Mouse (Mus musculus) midbrain, embryonic 15.5 days (tissue): ENCODE results near the gene Plekhg3. TPM values are rescaled to one million over a fixed set of nuclear protein-coding genes. Genes with fewer than 3 reads are reported as not detected.
A peak's percentile ranks its signal among the peaks of the same experiment; 100 is the strongest.

Source experiments
- ATAC-seq: fragments of 200-750 bp; cut with Nextera tagmentation; replicated peaks from 2 replicates; pipeline ENCODE4 v1.8.0; 2017; ENCODE audit warnings: moderate TSS enrichment
- H3K27ac ChIP-seq: fragments of 300-500 bp; sonication (generic); 2 replicates; pipeline ENCODE4 v1.5.1; 2015; ENCODE audit warnings: mild to moderate bottlenecking, inconsistent platforms
- H3K27me3 ChIP-seq: fragments of 300-500 bp; sonication (generic); replicated peaks from 2 replicates; pipeline ENCODE4 v1.6.1; 2015; ENCODE audit warnings: inconsistent platforms
- H3K36me3 ChIP-seq: fragments of 300-500 bp; sonication (generic); replicated peaks from 2 replicates; pipeline ENCODE4 v1.6.1; 2015; ENCODE audit warnings: inconsistent platforms
- H3K4me1 ChIP-seq: fragments of 300-500 bp; sonication (generic); 2 replicates; pipeline ENCODE4 v1.6.1; 2015; ENCODE audit warnings: inconsistent platforms
- H3K4me2 ChIP-seq: fragments of 300-500 bp; sonication (generic); 2 replicates; pipeline ENCODE4 v1.6.1; 2015; ENCODE audit warnings: inconsistent platforms, mild to moderate bottlenecking, moderate library complexity
- H3K4me3 ChIP-seq: fragments of 300-500 bp; sonication (generic); 2 replicates; pipeline ENCODE4 v1.5.1; 2015; ENCODE audit warnings: mild to moderate bottlenecking, inconsistent platforms
- H3K9ac ChIP-seq: fragments of 300-500 bp; sonication (generic); 2 replicates; pipeline ENCODE4 v1.6.1; 2015; ENCODE audit warnings: mild to moderate bottlenecking, inconsistent platforms
- H3K9me3 ChIP-seq: fragments of 300-500 bp; sonication (generic); 2 replicates; pipeline ENCODE4 v1.6.1; 2016; ENCODE audit warnings: inconsistent platforms
- WGBS: fragments of 180-500 bp; shearing (Covaris S2); methylation state at CpG from one replicate; pipeline ENCODE4 v1.1.7; 2015; ENCODE audit warnings: mixed read lengths; 5-methylcytosine and 5-hydroxymethylcytosine counted together
- polyA plus RNA-seq: library from polyadenylated mRNA; unstranded; fragments of >200 nt; fragmentation: Nextera tagmentation; extraction: Ambion mirVana; gene quantifications from 2 replicates; pipeline ENCODE4 v1.2.1, GENCODE M21; 2015

Plekhg3 gene
- polyA plus RNA-seq, 1 experiment from 2014 or later, result 1.4 TPM

- WGBS, result 93% methylated on average over 2 of the region's 2 CpGs
- H3K9ac ChIP-seq, result no peak overlapping the region
- H3K4me1 ChIP-seq, result no peaks in the 10 kb centered on the region
- H3K36me3 ChIP-seq, result no peaks in the 10 kb centered on the region
- H3K4me2 ChIP-seq, result no peak overlapping the region
- H3K4me3 ChIP-seq, result no peak overlapping the region
- no peaks in the 10 kb centered on the region for H3K27me3 ChIP-seq
- no peak overlapping the region for H3K27ac ChIP-seq
- ATAC-seq, result no peak
- H3K9me3 ChIP-seq, result no peaks in the 10 kb centered on the region
Observed at GRCm38 (mm10) chr12:76578465-76578864, 47.8 kb downstream of the Plekhg3 start.

DNA sequence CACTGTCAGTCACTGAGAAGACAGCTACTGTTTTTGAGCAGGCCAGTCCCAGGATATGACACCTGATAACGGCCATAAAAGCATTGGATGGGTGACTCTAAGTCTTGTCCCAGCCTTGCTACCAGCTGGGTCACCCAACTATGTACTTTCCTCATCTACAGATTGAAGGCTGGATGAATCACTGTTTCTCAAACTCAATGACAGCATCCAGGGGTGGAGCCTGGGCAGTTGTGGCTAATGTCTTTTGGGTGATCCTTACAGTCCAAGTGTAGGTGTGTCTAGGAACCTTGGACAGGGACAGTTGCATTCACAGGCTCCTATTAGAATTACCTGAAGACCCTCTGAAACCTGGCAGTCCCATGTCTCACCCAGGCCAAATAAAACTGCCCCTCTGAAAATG is 49.1 kb downstream of the Plekhg3 start:
- no peak for ATAC-seq
- Histone ChIP-seq H3K4me3 (no peak overlapping the region), H3K9me3 (no peaks in the 10 kb centered on the region), H3K27me3 (no peaks in the 10 kb centered on the region), H3K4me2 (no peak overlapping the region), H3K9ac (no peak overlapping the region), H3K27ac (no peak overlapping the region), H3K36me3 (no peaks in the 10 kb centered on the region), H3K4me1 (no peaks in the 10 kb centered on the region)
- WGBS, result 100% methylated on average over 1 of the region's 1 CpGs

DNA sequence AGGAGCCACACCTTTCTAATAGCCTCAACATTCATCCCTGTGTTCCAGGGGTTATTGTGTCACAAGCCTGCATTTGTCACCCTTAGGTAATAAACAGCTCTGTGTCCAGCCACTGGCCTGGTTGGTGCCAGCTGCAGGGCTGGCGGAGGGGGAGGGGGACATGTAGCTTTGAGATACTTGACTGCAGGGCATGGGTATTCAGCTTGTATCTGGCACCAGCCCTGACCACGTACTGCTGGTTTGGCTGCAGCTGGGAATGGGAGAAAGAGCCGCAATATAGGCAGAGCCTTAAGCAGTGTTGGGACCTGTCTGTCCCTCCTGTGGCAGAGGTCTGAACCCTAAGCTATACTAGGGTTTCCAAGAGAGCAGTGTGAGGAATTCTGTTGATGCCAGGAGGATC is 51.4 kb downstream of the Plekhg3 start:
- Histone ChIP-seq H3K27me3 (no peaks in the 10 kb centered on the region), H3K4me3 (no peak overlapping the region), H3K27ac (no peak overlapping the region), H3K4me1 (no peaks in the 10 kb centered on the region), H3K9ac (no peak overlapping the region), H3K9me3 (no peaks in the 10 kb centered on the region), H3K36me3 (no peaks in the 10 kb centered on the region), H3K4me2 (no peak overlapping the region)
- no peak for ATAC-seq
- 78% methylated on average over 3 of the region's 3 CpGs for WGBS

DNA sequence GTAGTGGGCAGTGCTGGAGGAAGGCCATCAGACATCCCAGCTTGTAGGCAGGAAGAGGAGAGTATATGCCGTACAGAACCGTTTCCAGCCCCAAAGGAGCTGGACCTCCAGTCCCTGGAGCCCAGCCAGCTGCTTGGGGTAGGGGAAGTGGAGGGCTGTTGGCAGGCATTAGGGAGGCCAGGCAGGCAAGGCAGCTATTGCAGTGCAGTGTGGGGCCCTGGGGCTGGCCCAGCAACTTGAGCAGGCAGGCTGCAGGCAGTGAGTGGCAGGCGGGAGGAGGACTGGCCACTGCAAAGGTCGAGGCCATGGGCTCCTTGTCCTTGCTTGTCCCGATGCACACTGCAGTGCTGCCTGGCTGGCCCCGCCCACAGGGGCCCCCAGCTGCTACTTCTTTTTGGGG is 52.1 kb downstream of the Plekhg3 start:
- 0 out of 2 replicates have a peak, but pooled peaks have one; percentile 50 for ATAC-seq
- 25% methylated on average over 6 of the region's 6 CpGs for WGBS
- no peak overlapping the region for H3K9ac ChIP-seq

GRCm38 (mm10) chr12:76583454-76583853 is 52.8 kb downstream of the Plekhg3 start:
- H3K9me3 ChIP-seq, result no peaks in the 10 kb centered on the region
- H3K36me3 ChIP-seq, result no peaks in the 10 kb centered on the region
- H3K9ac ChIP-seq, result no peak overlapping the region
- no peak overlapping the region for H3K4me3 ChIP-seq
- no peaks in the 10 kb centered on the region for H3K27me3 ChIP-seq
- no peak overlapping the region for H3K4me2 ChIP-seq
- no peaks in the 10 kb centered on the region for H3K4me1 ChIP-seq
- 86% methylated on average over 7 of the region's 7 CpGs for WGBS
- no peak for ATAC-seq
- H3K27ac ChIP-seq, result no peak overlapping the region

More for the DNA sequence above, 52.1 kb downstream of the Plekhg3 start:
- Histone ChIP-seq H3K9me3 (no peaks in the 10 kb centered on the region), H3K27me3 (no peaks in the 10 kb centered on the region), H3K4me2 (no peak overlapping the region), H3K27ac (no peak overlapping the region), H3K4me3 (no peak overlapping the region), H3K36me3 (no peaks in the 10 kb centered on the region), H3K4me1 (no peaks in the 10 kb centered on the region)

- ATAC-seq, result no peak
- Histone ChIP-seq H3K9me3 (no peaks in the 10 kb centered on the region), H3K27ac (no peak overlapping the region)
Observed at GRCm38 (mm10) chr12:76585028-76585427, 54.3 kb downstream of the Plekhg3 start.

DNA sequence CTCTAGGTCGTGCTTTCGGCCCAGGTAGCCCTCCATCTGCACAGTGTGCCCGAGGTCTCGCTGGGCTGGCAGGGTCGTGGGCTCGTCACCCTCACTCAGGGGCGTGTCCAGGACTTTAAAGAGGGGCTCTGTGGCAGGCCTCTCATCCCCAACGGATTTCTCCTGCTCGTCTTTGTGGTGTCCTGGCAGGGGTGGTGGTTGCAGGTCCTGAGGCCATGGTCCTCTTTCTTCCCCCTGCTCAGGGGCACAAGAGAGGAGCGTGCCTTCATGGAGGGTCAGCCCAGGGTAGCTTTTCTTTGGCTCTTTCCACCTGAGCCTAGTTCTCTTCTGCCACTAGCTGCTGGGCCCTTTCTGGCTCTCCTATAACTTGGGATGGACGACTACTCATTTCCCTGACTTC is 56.7 kb downstream of the Plekhg3 start:
- no peak overlapping the region for H3K27ac ChIP-seq
- H3K9me3 ChIP-seq, result no peaks in the 10 kb centered on the region
- 64% methylated on average over 11 of the region's 11 CpGs for WGBS
- H3K9ac ChIP-seq, result no peak overlapping the region
- no peak overlapping the region for H3K4me3 ChIP-seq
- no peaks in the 10 kb centered on the region for H3K36me3 ChIP-seq
- no peaks in the 10 kb centered on the region for H3K4me1 ChIP-seq
- no peaks in the 10 kb centered on the region for H3K27me3 ChIP-seq
- H3K4me2 ChIP-seq, result no peak overlapping the region
- ATAC-seq, result no peak

More at GRCm38 (mm10) chr12:76585028-76585427, 54.3 kb downstream of the Plekhg3 start:
- H3K27me3 ChIP-seq, result no peaks in the 10 kb centered on the region
- H3K4me1 ChIP-seq, result no peaks in the 10 kb centered on the region
- no peak overlapping the region for H3K4me3 ChIP-seq
- H3K4me2 ChIP-seq, result no peak overlapping the region
- no peak overlapping the region for H3K9ac ChIP-seq
- no peaks in the 10 kb centered on the region for H3K36me3 ChIP-seq

DNA sequence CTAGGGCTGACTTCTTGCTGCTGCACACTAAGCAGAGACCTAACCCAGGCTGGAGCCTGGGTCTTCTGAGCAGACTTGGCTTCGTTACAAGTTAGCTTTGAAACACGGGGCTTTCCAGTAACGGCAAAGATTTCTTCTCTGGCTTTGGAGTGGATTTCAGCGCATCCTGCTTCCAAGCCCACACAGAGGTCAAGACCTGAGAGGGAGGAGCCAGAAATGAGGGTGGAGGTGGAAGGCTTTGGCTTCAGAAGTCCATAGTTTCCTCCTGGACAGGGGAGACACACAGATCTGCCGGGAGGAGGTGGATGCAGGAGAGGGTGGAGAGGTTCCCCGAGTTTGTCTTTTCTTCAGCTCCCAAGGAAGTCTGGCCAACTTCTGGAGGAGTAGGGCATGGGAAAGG is 58.8 kb downstream of the Plekhg3 start:
- no peak overlapping the region for H3K9ac ChIP-seq
- no peak overlapping the region for H3K4me3 ChIP-seq
- H3K4me2 ChIP-seq, result no peak overlapping the region
- no peak overlapping the region for H3K27ac ChIP-seq
- H3K36me3 ChIP-seq, result no peaks in the 10 kb centered on the region
- no peaks in the 10 kb centered on the region for H3K9me3 ChIP-seq
- peaks cover 6% of the 10 kb centered on the region; the same call in 1 of the 2 replicates for H3K4me1 ChIP-seq
- WGBS, result 77% methylated on average over 6 of the region's 6 CpGs
- ATAC-seq, result no peak
- H3K27me3 ChIP-seq, result no peaks in the 10 kb centered on the region

DNA sequence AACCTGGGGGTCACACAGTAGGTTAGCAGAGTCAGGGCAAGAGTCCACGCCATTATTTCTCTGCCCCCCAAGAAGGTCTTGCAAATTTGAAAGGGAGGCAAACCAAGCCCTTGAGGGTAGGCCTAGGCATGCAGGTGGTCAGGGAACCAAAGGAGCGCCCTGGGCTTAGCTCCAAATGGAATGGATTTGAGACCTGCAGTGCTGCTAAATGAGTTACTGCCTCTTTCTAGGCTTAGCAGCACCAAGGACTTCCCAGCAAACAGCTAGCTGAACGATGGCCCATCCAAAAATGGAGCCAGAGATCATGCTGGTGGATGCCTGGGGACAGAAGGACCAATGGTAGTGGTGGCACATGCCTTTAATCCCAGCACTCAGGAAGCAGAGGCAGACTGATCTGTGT is 60.3 kb downstream of the Plekhg3 start:
- H3K4me2 ChIP-seq, result no peak overlapping the region
- peaks cover 6% of the 10 kb centered on the region; the same call in 1 of the 2 replicates for H3K4me1 ChIP-seq
- no peak overlapping the region for H3K27ac ChIP-seq
- H3K27me3 ChIP-seq, result no peaks in the 10 kb centered on the region
- no peak for ATAC-seq
- WGBS, result 82% methylated on average over 3 of the region's 3 CpGs
- no peak overlapping the region for H3K4me3 ChIP-seq
- no peaks in the 10 kb centered on the region for H3K9me3 ChIP-seq
- H3K9ac ChIP-seq, result no peak overlapping the region
- H3K36me3 ChIP-seq, result no peaks in the 10 kb centered on the region

DNA sequence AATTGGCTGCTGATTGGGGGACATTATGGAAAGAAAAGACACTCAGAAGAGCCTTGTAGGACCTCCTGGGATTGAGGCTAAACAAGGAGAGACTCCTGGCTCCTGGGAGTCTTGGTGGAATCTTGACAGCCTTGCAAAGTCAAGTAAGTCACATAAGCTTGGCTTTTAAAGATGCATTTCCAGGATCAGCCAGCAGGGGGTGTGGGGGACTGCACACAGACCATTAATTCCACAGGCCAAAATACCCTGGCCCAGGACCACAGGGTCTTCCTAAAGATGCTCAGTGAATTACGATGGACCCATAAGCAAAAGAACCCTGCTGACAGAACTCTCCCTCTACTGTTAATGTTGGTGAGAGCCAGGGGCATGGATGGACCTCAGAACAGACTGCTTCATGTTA is 61.5 kb downstream of the Plekhg3 start:
- Histone ChIP-seq H3K27me3 (no peaks in the 10 kb centered on the region), H3K4me2 (no peak overlapping the region), H3K27ac (no peak overlapping the region), H3K4me3 (no peak overlapping the region), H3K9ac (no peak overlapping the region), H3K4me1 (peaks cover 6% of the 10 kb centered on the region; the same call in 1 of the 2 replicates), H3K9me3 (no peaks in the 10 kb centered on the region), H3K36me3 (no peaks in the 10 kb centered on the region)
- ATAC-seq, result no peak
- WGBS, result 51% methylated on average over 1 of the region's 1 CpGs

DNA sequence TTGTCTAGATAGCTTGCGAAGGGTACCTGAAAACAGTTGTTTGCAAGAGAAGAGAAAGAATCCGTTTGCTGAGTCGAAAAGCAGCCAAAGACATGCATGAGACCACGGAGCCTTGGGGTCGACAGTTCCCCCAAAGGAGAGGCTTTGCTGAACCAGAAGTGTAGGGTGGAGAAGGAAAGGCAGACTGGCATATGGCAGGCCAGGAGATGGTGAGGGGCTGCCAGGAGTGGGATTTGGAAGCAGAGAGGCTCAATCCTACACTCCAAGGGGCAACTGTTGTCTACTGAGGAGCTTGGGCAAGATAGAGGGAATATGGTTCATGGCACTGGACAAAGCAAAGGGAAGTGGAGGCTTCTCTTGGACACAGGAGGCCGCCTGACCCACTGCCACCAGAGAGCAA is 62.6 kb downstream of the Plekhg3 start:
- H3K36me3 ChIP-seq, result no peaks in the 10 kb centered on the region
- H3K4me1 ChIP-seq, result peaks cover 6% of the 10 kb centered on the region; the same call in 1 of the 2 replicates
- no peaks in the 10 kb centered on the region for H3K9me3 ChIP-seq
- WGBS, result 79% methylated on average over 6 of the region's 6 CpGs
- no peak overlapping the region for H3K4me2 ChIP-seq
- no peak overlapping the region for H3K27ac ChIP-seq
- no peaks in the 10 kb centered on the region for H3K27me3 ChIP-seq
- H3K9ac ChIP-seq, result no peak overlapping the region
- ATAC-seq, result no peak
- no peak overlapping the region for H3K4me3 ChIP-seq

DNA sequence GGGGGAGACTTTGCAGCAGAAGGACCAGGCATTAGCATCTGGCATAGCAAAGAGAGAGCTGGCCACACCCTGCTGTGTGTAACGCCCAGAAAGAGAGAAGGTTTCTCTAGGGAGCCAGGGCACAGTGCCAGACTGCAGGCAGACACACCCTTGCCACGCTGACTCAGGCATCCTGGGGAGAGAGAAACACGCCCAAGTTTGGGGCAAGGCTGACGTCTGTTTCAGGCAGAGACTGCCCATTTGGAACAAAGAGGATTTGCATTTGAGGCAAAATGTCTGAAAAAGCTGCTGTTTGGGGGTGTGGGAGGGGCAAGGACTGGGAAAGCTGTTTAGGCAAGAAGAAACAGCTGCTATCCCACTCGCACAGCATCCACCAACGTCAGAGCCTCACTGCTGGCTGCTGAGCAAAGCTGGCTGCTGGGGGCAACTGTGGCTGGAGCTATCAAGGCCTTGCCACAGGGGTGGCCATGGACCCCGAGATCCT is 63.2 kb downstream of the Plekhg3 start:
- no peak overlapping the region for H3K27ac ChIP-seq
- H3K9me3 ChIP-seq, result no peaks in the 10 kb centered on the region
- peaks cover 6% of the 10 kb centered on the region; the same call in 1 of the 2 replicates for H3K4me1 ChIP-seq
- no peak overlapping the region for H3K4me2 ChIP-seq
- WGBS, result 11% methylated on average over 7 of the region's 7 CpGs
- H3K4me3 ChIP-seq, result no peak overlapping the region
- H3K9ac ChIP-seq, result no peak overlapping the region
- H3K27me3 ChIP-seq, result no peaks in the 10 kb centered on the region
- ATAC-seq, result peak; percentile 34; the same call in 1 of the 2 replicates
- no peaks in the 10 kb centered on the region for H3K36me3 ChIP-seq

DNA sequence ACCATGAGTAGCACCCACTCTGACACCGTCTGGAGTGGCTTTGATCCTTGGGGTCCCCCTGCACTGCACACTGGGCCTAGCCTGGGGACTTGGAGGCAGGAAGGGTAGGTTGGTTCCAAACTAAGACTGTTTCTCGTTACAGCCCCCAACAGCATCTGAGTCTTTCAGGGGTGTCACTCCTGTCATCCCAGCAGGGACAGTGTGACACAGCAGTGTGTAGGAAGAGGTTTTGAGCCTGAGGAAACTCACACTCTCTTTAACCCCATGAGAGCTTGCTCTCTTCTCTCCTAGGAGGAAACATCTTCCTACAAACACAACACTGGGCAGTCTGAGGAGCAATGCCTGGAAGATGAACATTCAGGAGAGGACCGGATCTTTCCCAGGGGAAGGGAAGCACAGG is 63.9 kb downstream of the Plekhg3 start:
- H3K36me3 ChIP-seq, result no peaks in the 10 kb centered on the region
- H3K9me3 ChIP-seq, result no peaks in the 10 kb centered on the region
- H3K4me1 ChIP-seq, result peaks cover 6% of the 10 kb centered on the region; the same call in 1 of the 2 replicates
- H3K27me3 ChIP-seq, result no peaks in the 10 kb centered on the region
- WGBS, result 65% methylated on average over 3 of the region's 3 CpGs
- H3K9ac ChIP-seq, result no peak overlapping the region
- H3K27ac ChIP-seq, result no peak overlapping the region
- 0 out of 2 replicates have a peak, but pooled peaks have one; percentile 7 for ATAC-seq
- no peak overlapping the region for H3K4me3 ChIP-seq
- no peak overlapping the region for H3K4me2 ChIP-seq
